Mouse (Mus musculus) small intestine, adult 2 months (tissue): ENCODE results near the gene Zfp14.

Source experiments
- CTCF ChIP-seq: fragments of 200-500 bp; IDR thresholded peaks from 2 replicates; pipeline ENCODE4 v1.5.1; 2012; ENCODE audit warnings: low read depth, mild to moderate bottlenecking, control low read depth, inconsistent platforms, low read length, moderate library complexity, mixed read lengths; ENCODE audit not compliant: insufficient replicate concordance, insufficient read length; ENCODE audit errors: extremely low read depth
- POLR2A ChIP-seq: fragments of 200-500 bp; IDR thresholded peaks from 2 replicates; pipeline ENCODE4 v1.6.1; 2012; ENCODE audit warnings: low read depth, mild to moderate bottlenecking, control low read depth, inconsistent platforms, low read length, moderate library complexity

- TF ChIP-seq CTCF (no peak), POLR2A (no peak)
Observed at GRCm38 (mm10) chr7:29995134-29995533, 56.0 kb downstream of the Zfp14 start.
